Mouse (Mus musculus) gonadal fat pad, adult 2 months (tissue): ENCODE data around the gene Nrxn1. TPM values are rescaled to one million over a fixed set of nuclear protein-coding genes. Genes with fewer than 3 reads are reported as not detected.

Source experiments
- DNase-seq: peaks from one replicate; pipeline ENCODE4 v3.0.0-alpha.2; 2012; ENCODE audit warnings: low read depth
- polyA plus RNA-seq: library from polyadenylated mRNA; depleted of rRNA; stranded (reverse); fragments of >200 nt; gene quantifications from 2 replicates; pipeline ENCODE4 v1.2.3, GENCODE M21; 2012; rRNA removed

The Nrxn1 gene
- polyA plus RNA-seq = 0.57 and 0.85 TPM in 2 replicates

- no peak for DNase-seq
These were observed at the start of gene Nrxn1 for GRCm38 (mm10) chr17:91093042-91093080. Gene Nrxn1 (minus strand): TSS chr17:91093071.

GRCm38 (mm10) chr17:91136859-91137258 lies 44.0 kb upstream of the Nrxn1 start:
- no peak for DNase-seq

GRCm38 (mm10) chr17:91112880-91113628 lies 20.2 kb upstream of the Nrxn1 start:
- DNase-seq = no peak

GRCm38 (mm10) chr17:91112085-91112484 lies 19.2 kb upstream of the Nrxn1 start:
- DNase-seq = no peak

GRCm38 (mm10) chr17:91093081-91093875 lies 407 bp upstream of the Nrxn1 start:
- DNase-seq = no peak

GRCm38 (mm10) chr17:91092421-91093041 lies 340 bp downstream of the Nrxn1 start:
- no peak for DNase-seq

GRCm38 (mm10) chr17:91090631-91091030 lies 2.2 kb downstream of the Nrxn1 start:
- no peak for DNase-seq

GRCm38 (mm10) chr17:91088991-91089390 lies 3.9 kb downstream of the Nrxn1 start:
- DNase-seq = no peak

- no peak for DNase-seq
These were observed 4.7 kb downstream of the Nrxn1 start for GRCm38 (mm10) chr17:91088037-91088715.

GRCm38 (mm10) chr17:91086412-91086811 lies 6.5 kb downstream of the Nrxn1 start:
- no peak for DNase-seq

- no peak for DNase-seq
These were observed 7.5 kb downstream of the Nrxn1 start for GRCm38 (mm10) chr17:91085416-91085815.

GRCm38 (mm10) chr17:91079096-91079495 lies 13.8 kb downstream of the Nrxn1 start:
- peak; percentile 2 for DNase-seq

- DNase-seq = no peak
These were observed 18.1 kb downstream of the Nrxn1 start for GRCm38 (mm10) chr17:91074780-91075179.

GRCm38 (mm10) chr17:91033466-91033865 lies 59.4 kb downstream of the Nrxn1 start:
- DNase-seq = no peak

- no peak for DNase-seq
These were observed 67.7 kb downstream of the Nrxn1 start for GRCm38 (mm10) chr17:91025061-91025623.

- DNase-seq = no peak
These were observed 85.3 kb downstream of the Nrxn1 start for GRCm38 (mm10) chr17:91007385-91008089.

- DNase-seq = no peak
These were observed 92.5 kb downstream of the Nrxn1 start for GRCm38 (mm10) chr17:91000389-91000788.

GRCm38 (mm10) chr17:90999667-91000154 lies 93.2 kb downstream of the Nrxn1 start:
- no peak for DNase-seq

- no peak for DNase-seq
These were observed 95.2 kb downstream of the Nrxn1 start for GRCm38 (mm10) chr17:90997714-90998113.

- DNase-seq = no peak
These were observed 97.4 kb downstream of the Nrxn1 start for GRCm38 (mm10) chr17:90995436-90995835.

- DNase-seq = no peak
These were observed 98.6 kb downstream of the Nrxn1 start for GRCm38 (mm10) chr17:90994247-90994646.

- DNase-seq = no peak
These were observed 102.1 kb downstream of the Nrxn1 start for GRCm38 (mm10) chr17:90990747-90991146.
